Mouse (Mus musculus) cerebellum, postnatal 36 days (tissue): ENCODE data around the gene Zfp654.

Experiments used
- DNase-seq, 2 experiments: peaks; one replicate each; pipeline ENCODE4 v3.0.0; 2021 to 2022; ENCODE audit warnings: mixed read lengths in 2 of 2

Zfp654 gene

DNA sequence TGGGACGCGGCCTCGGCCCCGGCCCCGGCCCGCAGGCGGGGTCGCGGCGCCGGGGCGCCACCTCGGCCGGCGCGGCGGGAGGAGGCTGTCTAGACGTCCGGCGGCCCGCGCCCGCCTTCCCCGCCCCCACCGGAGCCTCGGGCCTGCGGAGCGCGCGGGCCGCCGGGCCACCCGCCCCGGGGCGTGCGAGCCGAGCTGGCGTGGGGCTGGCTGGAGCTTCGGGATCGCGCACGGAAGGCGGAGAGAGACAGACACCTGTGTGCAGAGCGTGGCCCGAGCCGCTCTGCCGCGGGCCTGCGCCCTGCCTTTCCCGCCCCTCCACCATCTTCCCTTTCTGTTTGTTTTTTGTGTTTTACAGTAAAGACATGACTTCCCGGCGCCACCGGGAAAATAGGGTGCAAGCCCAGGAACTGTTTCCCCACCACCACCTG, 1.0 kb upstream of the Zfp654 start:
- peak; percentile 50 to 68 for DNase-seq

- DNase-seq, result no peak
Measured at GRCm38 (mm10) chr16:64851085-64851562, 328 bp downstream of the Zfp654 start.

GRCm38 (mm10) chr16:64850287-64851084, 966 bp downstream of the Zfp654 start:
- peak; percentile 34 to 43 for DNase-seq

GRCm38 (mm10) chr16:64845947-64846346, 5.5 kb downstream of the Zfp654 start:
- DNase-seq, result no peak

DNA sequence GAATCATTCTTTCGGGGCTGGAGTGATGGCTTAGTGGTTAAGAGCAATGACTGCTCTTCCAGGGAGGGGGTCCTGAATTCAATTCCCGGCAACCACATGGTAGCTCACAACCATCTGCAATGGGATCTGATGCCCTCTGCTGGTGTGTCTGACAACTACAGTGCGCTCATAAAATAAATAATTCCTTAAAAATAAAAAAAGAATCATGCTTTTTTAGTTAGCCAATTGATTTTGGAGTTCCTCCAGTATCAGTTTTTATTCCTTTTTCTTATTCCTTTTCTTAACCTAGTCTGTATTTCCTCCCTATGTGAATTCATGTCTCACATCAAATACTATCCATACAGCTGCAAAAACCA, 9.1 kb downstream of the Zfp654 start:
- no peak for DNase-seq

DNA sequence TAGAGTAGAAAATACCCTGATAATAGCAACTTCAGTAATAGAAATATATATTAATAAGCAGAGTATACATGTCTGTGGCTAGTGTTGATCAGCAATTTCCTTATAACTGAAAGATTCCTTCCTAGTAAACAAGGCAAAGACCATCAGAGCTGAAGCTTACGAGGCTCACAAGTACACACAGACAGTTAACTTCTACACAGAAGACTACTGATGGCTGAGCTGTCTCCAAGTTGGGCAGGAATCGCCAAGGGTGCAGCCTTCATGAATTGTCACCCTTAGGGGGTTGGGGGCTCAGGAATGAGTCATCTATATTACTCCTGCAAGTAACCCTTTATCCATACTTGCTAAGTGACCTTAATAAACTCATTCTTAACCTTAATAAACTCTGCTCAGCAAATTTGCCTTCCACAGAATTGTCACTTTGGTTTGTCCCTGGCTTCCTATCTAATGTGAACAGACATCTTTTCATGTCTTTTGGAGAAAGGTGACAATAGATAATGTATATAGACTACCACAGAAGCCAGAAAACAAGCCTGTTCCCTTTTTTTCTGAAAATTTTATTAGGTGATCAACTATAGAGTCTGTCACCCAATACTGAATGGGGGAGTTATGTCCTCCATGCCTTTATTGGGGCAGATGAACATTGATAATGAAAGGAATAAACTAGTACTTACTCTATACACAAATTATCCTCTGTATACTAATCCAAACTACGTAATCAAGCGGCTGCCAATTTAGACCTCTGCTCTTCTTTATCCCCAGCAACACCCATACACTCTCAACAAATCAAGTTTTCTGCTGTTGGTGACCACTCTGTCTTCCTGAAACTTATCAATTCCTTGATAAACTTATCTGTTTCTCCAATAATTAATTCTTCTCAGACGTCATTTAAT, 9.7 kb downstream of the Zfp654 start:
- no peak for DNase-seq

DNA sequence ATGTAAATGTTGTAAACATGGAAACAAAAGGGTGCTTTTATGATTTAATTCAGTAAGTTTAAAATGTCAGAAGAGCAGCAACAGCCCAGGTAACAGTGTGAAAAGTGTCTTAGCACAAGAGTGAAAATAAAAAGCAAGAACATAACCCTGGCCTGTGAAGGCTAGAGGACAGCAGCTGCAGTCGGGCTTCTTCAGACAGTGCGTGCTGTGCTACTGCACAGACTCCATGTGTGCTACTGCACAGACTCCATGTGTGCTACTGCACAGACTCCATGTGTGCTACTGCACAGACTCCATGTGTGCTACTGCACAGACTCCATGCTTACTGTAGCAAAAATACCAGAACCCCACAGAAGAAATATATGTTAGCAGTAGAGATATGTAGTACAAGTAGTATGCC, 14.7 kb downstream of the Zfp654 start:
- DNase-seq, result no peak

GRCm38 (mm10) chr16:64835996-64836545, 15.4 kb downstream of the Zfp654 start:
- no peak for DNase-seq

- DNase-seq, result no peak
Measured at GRCm38 (mm10) chr16:64830291-64830690, 21.2 kb downstream of the Zfp654 start.

DNA sequence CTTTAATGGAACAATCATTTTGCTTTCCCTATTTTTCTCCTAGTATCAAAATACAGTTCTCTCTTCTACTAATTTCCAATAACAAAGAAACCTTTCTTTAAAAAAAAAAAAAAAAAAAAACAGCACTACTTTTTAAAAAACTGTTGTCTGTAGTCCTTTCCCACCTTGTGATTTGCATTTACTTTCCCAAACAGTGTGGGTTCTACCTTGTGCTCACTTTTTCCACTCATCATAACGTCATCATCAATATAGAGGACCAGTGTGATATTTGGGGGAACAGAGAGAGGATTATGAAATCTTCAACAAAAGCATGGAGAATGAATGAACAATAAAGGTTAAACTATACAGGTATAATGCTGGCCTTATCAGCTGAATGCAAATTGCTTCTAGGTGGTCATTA, 27.0 kb downstream of the Zfp654 start:
- DNase-seq, result no peak

- no peak for DNase-seq
Measured at GRCm38 (mm10) chr16:64823890-64824289, 27.6 kb downstream of the Zfp654 start.

DNA sequence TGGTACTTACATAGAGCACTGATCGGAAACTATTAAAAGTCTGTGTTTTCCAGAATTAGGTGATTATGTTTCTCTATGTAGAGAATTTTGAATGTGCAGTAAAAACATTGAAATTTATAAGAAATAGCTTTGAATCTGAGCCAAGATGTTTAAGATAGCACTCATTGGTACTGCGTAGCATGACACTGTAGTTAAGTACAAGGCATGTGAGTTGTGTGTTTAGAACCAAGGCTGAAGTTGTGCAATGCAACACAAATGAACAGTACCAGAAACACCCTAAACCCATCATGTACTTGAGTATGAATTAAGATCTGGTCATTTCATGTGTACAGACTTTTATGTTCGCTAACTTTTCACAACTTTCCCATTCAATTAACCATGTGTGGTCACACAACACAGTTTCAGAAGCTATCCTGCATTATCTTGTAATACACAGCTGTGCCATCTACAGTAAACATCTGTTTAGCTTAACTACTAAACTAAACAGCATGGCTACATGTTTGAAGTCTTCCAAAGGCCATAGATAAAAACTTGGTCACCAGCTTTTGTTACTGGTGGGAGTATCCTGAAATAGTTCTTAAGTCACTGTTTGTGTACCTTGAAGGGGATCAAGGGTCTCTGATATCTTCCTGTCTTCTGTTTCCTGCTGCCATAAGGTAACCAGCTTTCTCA, 34.2 kb downstream of the Zfp654 start:
- no peak for DNase-seq

GRCm38 (mm10) chr16:64803041-64803440, 48.4 kb downstream of the Zfp654 start:
- DNase-seq, result no peak

- DNase-seq, result no peak
Measured at GRCm38 (mm10) chr16:64801638-64802037, 49.8 kb downstream of the Zfp654 start.

- no peak for DNase-seq
Measured at GRCm38 (mm10) chr16:64800393-64800792, 51.1 kb downstream of the Zfp654 start.

GRCm38 (mm10) chr16:64794802-64795201, 56.6 kb downstream of the Zfp654 start:
- no peak for DNase-seq

DNA sequence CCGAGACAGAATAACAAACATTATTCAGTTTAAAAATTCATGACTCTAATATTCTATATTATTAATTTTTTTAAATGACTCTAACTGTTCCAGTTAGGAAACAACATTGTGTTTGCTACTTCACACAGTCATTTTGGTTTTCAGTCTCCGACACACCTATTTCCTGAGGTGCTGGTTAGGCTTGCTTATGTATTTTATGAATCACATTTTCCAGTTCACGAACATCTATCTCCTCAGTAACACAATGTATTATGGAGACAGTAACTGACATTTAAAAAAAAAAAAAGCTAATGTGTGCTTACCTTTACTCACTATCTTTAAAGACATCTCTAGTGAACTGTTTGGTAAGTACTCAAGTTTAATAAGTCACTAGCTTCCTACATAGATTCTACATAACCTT, 61.7 kb downstream of the Zfp654 start:
- no peak for DNase-seq

- DNase-seq, result no peak
Measured at GRCm38 (mm10) chr16:64775516-64775915, 75.9 kb downstream of the Zfp654 start.

DNA sequence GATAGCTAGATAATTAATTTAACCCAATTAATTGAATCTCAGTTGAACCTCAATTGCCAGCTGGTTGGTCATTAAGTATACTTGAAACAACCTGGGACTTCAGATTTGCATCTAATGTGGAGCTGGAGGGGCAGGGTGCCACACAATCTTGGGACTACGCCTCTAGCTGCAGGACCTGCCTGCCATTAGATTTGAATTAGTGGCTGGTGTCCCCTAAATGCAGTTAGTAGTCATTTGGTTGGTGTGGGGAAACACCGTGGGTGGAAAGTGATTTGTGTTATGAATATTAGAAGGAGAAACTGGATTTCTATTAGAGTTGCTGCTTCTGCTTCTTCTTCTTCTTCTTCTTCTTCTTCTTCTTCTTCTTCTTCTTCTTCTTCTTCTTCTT, 80.0 kb downstream of the Zfp654 start:
- peak; percentile 15 for DNase-seq

- DNase-seq, result peak; percentile 86 to 87
Measured at GRCm38 (mm10) chr16:64770521-64771430, 80.7 kb downstream of the Zfp654 start, which contains the start of gene 4930453N24Rik. Gene 4930453N24Rik, minus strand, starts transcription at chr16:64771161.

- DNase-seq, result no peak
Measured at GRCm38 (mm10) chr16:64766696-64767300, 84.7 kb downstream of the Zfp654 start.
